Mouse (Mus musculus): ENCODE measurements around the gene Mien1. TPM values are rescaled to one million over a fixed set of nuclear protein-coding genes. Genes with fewer than 3 reads are reported as not detected.
A peak's percentile ranks its signal among the peaks of the same experiment; 100 is the strongest.

The Mien1 gene
- total RNA-seq, 2 experiments from 2014 or later = 119 to 120 TPM

DNA sequence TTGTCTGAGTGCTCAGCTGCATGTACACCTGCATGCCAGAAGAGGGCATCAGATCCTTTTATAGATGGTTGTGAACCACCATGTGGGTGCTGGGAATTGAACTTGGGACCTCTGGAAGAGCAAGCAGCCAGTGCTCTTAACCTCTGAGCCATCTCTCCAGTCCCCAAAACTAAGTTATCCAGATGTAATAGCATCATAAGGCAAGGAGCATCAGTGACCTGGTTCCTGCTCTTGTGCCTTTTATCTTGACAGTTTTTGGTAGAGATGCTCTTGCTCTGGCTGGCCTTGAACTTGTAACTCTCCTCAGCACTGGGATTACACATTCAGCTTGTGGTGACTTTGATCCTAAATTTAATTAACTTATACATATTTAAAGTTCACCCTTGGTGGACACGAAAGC lies 4.9 kb upstream of the Mien1 start:
- intact Hi-C loops (cut with DNase I) = no loop called here
- DNase-seq (ENCODE audit: low spot score in 2 of 2) = no peak

DNA sequence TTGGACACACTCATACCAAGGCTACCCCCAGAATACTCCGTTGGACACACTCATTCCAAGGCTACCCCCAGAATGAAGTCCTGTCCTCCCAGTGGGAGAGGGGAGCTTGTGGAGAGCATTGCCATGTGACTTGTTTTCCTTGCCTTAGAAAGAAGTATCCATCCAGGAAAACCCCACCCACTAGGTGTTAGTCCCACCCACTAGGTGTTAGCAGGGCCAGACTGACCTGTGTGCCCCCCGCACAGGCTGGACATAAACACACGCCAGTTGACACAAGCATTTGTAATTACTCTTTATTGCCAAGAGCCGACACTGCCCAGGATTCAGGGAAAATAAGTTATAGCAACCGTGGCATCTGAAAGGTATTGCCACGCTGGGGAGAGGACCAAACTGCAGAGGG lies 1.4 kb downstream of the Mien1 start:
- no peak for DNase-seq (ENCODE audit: low spot score in 2 of 2)
- intact Hi-C loops (cut with DNase I) = loop anchor here (5.0 kb wide), 1 partner anchor 95 kb away; no protein-coding TSS in a partner anchor

DNA sequence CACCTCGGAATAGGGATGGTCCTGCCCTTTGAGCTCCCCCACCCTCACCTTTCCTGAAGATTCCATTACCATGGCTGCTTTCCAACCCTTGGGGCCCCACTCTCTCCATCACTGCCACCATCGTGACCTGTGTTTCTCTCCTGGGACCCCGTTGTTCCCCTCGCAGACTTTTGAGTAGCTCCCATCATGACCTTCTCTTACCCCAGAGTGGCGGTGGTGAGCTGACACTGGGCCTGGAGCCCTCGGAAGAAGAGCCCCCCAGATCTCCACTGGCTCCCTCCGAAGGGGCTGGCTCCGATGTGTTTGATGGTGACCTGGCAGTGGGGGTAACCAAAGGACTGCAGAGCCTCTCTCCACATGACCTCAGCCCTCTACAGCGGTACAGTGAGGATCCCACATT lies 3.1 kb downstream of the Mien1 start:
- intact Hi-C loops (cut with DNase I) = loop anchor here (5.0 kb wide), 1 partner anchor 93 kb away; no protein-coding TSS in a partner anchor
- DNase-seq (ENCODE audit: low spot score in 2 of 2) = no peak

DNA sequence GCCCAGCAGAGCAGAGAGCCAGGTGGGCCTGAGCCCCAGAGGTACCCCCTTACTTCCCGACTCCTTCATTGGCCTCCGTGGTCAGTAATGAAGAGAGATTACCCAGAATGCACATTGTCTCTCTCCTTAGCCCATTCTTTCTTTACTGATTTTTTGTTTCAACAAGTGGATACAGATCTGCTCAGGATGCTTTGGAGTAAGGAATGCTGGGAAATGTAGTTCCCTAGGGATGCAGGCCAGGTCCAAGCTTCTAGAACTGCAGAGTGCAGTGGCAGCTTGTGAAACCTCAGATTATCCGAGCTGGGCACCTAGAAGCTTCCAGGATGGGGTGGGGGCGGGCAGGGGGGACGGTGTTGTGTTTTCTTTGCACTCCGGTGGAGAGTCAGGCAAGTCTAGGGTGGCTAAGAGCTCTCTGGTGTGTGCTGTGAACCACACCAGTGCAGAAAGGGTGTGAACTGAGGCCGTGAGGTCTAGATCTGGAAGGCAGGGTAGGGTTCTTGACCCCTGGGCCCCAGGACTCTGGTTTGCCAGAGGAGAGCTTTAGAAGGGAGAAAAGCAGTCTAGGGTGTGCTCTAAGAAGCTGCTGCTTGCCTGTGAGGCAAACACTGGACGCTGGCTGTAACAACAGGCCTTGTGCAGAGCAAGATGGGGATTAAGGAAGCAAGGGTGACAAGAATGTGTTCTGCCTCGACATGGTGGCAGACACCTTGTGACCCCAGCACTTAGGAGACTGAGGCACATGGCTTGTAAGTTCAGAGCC lies 6.9 kb downstream of the Mien1 start:
- DNase-seq (ENCODE audit: low spot score in 2 of 2) = no peak
- intact Hi-C loops (cut with DNase I) = no loop called here

DNA sequence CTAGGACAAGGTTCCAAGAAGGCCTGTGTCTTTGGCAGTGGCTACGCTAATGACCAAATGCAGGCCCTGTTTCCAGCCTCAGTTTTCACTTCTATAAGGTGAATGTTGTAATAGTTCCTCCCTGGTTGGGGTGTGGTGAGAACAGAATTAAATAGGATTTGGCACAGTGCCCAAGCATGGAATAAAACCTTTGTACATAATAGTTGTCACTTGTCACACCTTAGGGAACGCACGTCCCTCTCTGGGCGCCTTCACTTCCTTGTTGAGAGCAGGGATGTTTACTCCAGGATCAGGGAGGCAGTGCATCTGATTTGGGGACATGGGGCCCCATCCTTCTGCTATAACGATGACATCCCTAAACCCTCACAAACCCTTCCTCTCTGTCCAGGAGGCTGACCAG lies 10.4 kb downstream of the Mien1 start:
- no peak for DNase-seq (ENCODE audit: low spot score in 2 of 2)
- intact Hi-C loops (cut with DNase I) = no loop called here

DNA sequence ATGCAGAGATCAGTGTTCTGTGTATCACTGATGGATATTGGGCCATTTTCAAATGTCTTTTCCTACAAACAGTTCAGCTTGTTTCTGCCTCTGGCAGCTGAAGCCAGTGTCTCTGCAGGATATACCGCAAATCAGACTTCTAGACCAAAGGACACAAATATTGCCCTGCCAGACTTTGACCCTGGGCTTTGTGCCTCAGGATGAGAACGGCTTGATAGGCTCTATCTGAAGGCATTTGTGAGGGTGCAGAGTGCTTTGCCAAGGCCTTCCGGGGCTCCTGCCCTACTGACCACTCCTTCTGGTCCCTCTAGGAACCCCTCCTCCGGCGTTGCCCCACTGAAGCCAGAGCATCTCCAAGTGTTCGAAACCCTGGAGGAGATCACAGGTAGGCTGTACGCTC lies 12.2 kb downstream of the Mien1 start:
- intact Hi-C loops (cut with DNase I) = no loop called here
- no peak for DNase-seq (ENCODE audit: low spot score in 2 of 2)

DNA sequence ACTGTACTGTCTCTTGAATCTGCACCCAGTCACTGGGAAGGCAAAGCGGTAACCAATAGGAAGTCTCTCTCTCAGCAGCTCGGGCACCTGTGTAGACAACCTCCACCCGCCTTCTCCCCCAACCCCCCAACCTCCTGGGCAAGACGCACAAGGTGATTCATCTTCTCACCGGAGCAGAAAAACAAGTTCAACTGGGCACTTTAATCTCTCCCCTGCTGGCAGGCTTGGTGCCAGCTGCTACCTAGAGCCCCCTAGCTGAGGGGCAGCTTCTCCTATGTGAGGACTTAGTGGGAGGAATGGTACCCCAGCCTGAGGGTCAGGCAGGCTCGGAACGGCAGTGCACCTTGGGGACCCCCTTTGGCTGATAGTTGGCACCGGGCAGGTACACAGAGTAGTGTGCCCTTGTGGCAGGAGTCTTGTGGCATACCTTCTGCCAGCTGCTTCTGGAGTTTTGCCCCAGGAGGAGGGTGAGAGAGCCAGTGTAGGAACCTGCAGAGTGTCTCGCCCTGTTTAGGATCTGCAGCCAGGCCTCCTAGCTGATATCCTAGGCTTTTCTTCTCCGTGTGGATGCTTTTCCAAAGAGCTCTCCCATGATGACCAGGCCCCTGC lies 19.7 kb downstream of the Mien1 start:
- no peak for DNase-seq (ENCODE audit: low spot score in 2 of 2)
- intact Hi-C loops (cut with DNase I) = no loop called here

DNA sequence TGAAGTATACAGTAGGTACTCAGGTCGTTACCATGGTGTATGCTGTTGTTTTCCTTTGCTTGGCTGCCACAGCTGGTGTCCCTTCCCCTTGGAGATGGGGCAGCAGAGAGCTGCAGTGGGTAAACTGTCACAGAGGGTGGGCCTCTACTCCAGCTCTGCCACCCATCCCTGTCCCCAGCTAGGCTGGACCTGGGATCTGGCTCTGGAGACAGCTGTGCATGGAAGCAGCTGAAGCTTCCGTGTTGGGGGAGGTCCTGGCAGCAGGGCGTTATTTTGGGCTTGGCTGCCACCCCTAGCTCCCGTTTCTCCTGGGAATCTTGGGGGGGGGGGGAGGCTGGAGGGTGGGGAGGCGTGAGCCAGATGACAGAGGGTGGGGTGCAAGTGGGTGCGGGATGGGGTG lies 20.5 kb downstream of the Mien1 start:
- DNase-seq (ENCODE audit: low spot score in 2 of 2) = peak in 1 of 2 experiments; percentile 37
- intact Hi-C loops (cut with DNase I) = no loop called here

DNA sequence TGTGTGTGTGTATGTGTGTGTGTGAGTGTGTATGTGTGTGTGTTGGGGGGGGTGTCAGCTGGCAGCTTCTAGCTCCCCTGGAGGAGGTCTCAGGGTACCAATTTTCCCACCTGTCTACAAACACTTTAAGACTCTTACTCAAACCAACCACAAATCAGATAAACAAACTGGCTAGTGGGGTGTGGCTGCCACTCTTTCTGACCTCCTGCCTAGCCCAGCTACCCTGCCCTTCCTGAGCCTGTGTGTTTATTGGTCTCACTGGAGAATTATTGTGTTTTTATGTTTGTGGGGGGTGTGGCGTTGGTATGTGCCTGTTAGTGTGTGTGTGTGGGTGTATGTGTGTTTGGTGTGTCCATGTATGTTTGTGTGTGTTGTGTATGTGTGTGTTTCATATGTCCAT lies 21.7 kb downstream of the Mien1 start:
- intact Hi-C loops (cut with DNase I) = no loop called here
- no peak for DNase-seq (ENCODE audit: low spot score in 2 of 2)

DNA sequence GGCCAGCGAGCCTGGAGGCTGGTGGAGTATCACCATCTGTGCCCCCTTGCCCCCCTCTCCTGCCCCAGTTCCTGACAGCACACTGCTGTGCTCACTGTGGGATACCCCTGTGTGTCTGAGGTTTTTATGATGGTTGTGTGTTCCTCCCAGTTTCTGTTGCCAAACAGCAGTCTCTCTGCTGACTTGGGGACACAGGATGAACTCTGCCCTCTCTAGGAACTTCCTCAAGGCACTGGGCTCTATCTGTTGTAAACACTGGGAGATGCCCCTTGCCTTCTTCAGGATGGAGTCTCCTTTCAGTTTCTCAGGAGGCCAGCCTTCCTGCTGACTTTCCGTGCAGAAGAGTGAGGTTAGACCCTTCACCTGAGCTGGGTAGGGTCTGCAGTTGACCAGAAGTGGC lies 24.6 kb downstream of the Mien1 start:
- intact Hi-C loops (cut with DNase I) = no loop called here
- no peak for DNase-seq (ENCODE audit: low spot score in 2 of 2)

DNA sequence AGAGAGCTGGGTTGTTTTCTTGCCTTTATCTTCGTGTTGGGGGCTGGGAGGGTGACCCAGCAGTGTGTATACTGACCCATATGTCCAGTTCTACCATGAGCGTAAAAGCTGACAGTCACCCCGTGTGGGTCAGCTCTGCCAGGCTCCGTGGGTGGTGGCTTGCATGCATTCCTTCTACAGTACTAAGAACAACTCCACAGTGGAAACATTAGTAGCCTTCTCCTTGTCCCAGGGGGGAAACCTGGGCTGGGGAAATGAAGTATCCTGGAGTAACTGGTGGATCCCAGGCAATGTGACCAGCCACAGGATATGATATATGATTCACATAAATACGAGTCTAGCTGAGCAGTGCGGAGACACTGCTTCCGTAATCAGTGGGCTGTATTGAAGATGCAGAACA lies 25.1 kb downstream of the Mien1 start:
- no peak for DNase-seq (ENCODE audit: low spot score in 2 of 2)
- intact Hi-C loops (cut with DNase I) = no loop called here

DNA sequence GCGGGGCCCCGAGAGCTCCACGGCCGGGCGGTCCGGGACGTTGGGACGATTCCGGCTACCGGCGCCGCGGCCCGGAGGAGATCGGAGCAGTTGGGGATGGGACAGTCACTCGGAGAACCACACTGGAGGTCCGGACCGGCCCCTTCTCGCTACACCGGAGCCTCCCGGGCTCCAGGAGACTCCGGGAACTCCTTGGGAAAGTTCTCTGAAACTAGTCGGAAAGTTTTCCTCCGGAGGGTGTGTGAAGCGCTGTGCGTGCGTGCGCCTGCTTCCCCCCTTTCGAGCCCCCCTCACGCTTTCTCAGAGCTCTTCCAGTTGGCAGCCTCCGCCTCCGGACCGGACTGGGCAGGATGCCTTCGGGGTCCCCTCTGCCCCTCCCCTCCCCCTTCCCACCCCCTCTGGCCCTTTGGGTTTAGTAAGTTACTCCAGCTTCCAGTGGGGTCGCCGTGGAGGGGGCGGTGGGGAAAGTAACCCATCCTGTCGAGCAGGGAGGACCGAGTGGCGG lies 25.9 kb downstream of the Mien1 start:
- no peak for DNase-seq (ENCODE audit: low spot score in 2 of 2)
- intact Hi-C loops (cut with DNase I) = no loop called here

DNA sequence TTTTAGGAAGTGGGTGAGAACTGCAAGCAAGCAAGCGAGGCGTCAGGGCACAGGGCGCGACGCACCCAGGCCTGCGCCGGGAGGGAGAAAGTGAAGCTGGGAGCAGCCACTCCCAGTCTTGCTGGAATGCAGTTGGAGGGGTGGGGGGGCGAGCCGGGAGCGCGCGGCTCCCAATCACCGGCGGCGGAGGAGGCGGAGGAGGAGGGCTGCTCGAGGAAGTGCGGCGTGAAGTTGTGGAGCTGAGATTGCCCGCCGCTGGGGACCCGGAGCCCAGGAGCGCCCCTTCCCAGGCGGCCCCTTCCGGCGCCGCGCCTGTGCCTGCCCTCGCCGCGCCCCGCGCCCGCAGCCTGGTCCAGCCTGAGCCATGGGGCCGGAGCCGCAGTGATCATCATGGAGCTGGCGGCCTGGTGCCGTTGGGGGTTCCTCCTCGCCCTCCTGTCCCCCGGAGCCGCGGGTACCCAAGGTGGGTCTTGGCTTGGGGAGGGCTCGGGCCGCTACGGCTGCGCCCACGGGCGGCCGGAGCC lies 26.5 kb downstream of the Mien1 start, which contains the start of gene Erbb2:
Gene Erbb2, plus strand, starts transcription at position 198 of the 524 bp plus-strand sequence.
- DNase-seq (ENCODE audit: low spot score in 2 of 2) = no peak
- intact Hi-C loops (cut with DNase I) = no loop called here

DNA sequence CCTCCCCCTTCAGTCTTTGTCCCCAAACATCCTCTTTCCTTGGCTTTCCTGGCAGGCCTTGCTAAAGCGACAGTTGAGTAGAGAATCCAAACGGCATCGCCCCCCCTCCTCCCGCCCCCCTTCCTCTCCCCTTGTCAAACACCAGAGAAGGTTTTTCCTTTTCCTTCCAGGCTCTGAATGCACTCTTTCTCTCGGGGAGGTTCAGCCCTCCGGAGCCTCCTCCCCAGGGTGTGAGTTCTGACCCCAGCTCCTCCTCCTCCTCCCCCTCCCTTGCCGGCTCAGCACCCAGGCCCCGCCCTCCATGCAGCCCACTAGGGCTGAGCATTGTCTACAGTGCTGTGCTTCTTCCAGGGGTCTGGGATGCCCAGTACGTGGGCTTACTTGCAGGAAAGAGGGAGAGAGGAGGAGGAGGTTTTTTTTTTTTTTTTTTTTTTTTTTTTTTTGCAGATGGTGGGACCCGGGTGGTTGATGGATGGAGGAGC lies 29.4 kb downstream of the Mien1 start:
- intact Hi-C loops (cut with DNase I) = no loop called here
- DNase-seq (ENCODE audit: low spot score in 2 of 2) = no peak

DNA sequence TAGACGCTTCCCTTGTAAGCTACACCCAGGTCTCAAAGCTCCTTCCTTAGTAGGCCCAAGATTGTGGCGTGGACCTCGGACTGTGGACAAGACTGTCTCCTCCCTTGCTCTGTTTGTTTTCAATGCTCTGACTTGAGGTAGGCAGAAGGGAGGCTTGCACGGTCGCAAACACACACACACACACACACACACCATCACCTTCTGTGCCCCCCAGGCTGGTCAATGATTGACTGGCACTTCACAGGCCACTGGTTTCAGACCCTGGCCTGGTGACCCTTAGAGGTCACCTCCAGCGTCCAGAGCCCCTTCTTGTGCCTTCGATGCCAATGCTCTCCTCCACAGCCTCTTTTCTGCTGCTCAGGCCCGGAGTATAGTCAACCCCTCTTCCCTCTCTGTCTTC lies 29.9 kb downstream of the Mien1 start:
- intact Hi-C loops (cut with DNase I) = no loop called here
- DNase-seq (ENCODE audit: low spot score in 2 of 2) = no peak

DNA sequence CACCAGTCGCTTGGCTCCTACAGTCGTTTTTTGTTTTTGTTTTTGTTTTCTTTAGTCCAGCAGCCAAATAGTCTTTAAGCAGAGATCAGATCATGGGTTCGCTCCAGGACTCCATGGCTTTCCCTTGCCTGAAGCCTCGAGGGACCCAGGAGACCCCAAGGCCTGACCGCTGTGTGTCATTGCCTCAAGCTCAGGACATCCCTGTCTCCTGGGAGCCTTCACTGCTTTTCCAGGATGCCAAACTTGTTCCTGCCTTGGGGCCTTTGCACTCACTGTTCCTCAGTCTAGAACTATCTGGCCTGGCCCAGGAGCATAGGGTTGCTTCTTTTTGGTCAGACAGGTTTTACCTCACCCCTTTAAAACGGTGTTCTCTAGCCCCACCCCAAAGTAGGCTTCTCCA lies 32.2 kb downstream of the Mien1 start:
- no peak for DNase-seq (ENCODE audit: low spot score in 2 of 2)

DNA sequence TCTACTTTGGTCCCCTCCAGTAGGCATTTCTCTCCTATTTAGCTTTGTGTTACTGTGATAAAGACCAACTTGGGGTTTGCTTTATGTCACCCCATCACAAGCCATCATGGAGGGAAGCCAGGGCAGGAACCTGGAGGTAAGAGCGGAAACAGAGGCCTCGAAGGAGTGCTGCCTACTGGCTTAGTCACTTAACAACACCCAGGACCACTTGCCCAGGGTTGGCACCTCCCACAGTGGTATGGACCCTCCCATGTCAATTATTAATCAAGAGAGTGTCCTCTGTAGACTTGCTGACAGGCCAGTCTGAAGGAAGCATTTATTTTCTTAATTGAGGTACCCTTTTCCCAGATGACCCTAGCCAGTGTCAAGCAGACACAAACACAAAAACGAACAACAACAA lies 38.0 kb downstream of the Mien1 start:
- no peak for DNase-seq (ENCODE audit: low spot score in 2 of 2)
- intact Hi-C loops (cut with DNase I) = no loop called here

More for the DNA sequence above, 32.2 kb downstream of the Mien1 start:
- intact Hi-C loops (cut with DNase I) = no loop called here

DNA sequence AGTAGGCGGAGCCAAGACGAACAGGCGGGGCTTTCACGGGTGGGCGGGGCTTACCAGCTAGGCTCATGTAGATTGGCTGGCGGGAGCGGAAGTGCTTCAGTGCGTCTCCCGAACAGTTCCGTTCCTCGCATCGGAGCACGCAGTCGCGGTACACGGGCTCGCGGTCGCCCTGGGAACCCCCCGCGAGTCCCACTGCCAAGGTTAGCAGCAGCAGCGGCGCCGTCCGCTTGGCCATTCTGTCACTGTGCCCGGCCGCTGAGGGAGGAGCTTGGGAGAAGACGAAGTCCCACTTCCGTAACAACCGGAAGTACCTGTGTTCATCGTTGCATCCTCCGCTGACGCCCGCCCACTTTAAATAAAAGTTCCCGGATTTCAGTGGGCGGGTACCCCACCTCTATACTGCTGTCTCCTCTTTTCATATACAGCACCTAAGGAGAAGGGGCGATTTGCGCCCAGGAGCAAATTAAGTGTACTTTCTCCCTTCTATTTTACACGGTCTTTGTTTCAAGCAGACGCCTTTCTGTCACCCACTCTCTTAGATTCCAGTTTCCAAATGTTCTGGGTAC lies 38.5 kb downstream of the Mien1 start, which contains the start of gene Pgap3:
Gene Pgap3, minus strand, starts transcription at position 330 of the 566 bp plus-strand sequence.
- intact Hi-C loops (cut with DNase I) = no loop called here
- DNase-seq (ENCODE audit: low spot score in 2 of 2) = peak; percentile 88 to 95

DNA sequence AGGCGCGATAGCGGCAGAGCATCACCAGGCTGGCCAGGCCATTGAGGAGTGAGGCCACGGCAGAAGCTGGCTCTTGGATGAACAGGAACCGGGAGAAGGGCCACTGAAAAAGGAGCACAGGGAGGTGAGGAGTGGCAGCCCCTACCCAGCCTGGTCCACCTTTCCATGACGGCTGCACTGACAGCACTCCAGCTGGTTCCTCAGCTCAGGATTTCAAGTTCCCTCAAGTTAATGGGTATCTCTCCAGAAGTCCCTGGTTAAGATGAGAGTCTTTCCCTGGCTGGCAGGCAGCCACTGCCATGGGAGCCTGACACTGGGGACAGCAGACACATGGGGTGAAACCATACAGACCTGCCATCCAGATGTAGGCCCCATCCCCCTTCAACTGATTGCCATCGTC lies 40.8 kb downstream of the Mien1 start:
- intact Hi-C loops (cut with DNase I) = no loop called here

DNA sequence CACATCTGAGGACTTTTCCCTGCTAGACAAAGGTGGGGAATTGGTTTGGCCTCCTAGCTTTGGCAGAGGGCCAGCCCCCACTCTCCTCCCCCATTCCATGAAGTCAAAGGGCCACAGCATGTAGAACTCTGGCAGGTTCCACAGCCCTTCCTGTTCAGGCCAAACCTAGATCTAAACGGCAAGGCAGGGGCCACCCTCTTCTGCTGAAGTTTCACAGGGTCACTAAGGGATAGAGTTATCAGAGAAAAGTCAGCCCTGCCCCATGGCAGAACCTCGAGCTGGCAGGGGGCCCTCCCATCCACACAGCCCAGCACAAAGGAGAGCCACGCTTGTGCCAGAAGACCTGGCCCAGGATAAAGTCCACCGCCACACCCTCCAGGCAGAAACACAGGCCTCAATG lies 43.8 kb downstream of the Mien1 start:
- intact Hi-C loops (cut with DNase I) = no loop called here
- DNase-seq (ENCODE audit: low spot score in 2 of 2) = no peak

More for the DNA sequence above, 40.8 kb downstream of the Mien1 start:
- no peak for DNase-seq (ENCODE audit: low spot score in 2 of 2)

All from left cerebral cortex, postnatal 25 days (tissue).